Mouse (Mus musculus) CD4-positive naive resting alpha-beta T cell, adult 57 days (primary cell): ENCODE results near the gene Olfr317. TPM values are rescaled to one million over a fixed set of nuclear protein-coding genes. Genes with fewer than 3 reads are reported as not detected.

Experiments used
- total RNA-seq: library from RNA; stranded (reverse); gene quantifications from one replicate; pipeline ENCODE4 v1.2.4, GENCODE M21; 2023

Olfr317 gene
- total RNA-seq: not detected

GRCm38 (mm10) chr11:58738792-58739262, at the start of gene Olfr317:
Olfr317 (minus strand) TSS chr11:58739212.

GRCm38 (mm10) chr11:58782480-58783089, 43.6 kb upstream of the Olfr317 start, which contains the start of gene Olfr314:
Olfr314 (plus strand) TSS chr11:58782952.

GRCm38 (mm10) chr11:58772888-58773287, 33.9 kb upstream of the Olfr317 start, which contains the start of gene Olfr315:
Olfr315 (plus strand) TSS chr11:58773188.

GRCm38 (mm10) chr11:58752434-58752833, 13.4 kb upstream of the Olfr317 start, which contains the start of gene Olfr316:
Olfr316 (plus strand) TSS chr11:58752734.

GRCm38 (mm10) chr11:58723914-58724313, 15.1 kb downstream of the Olfr317 start, which contains the start of gene Olfr318:
Olfr318 (minus strand) TSS chr11:58724014.

GRCm38 (mm10) chr11:58698862-58699261, 40.1 kb downstream of the Olfr317 start, which contains the start of gene Olfr319:
Olfr319 (plus strand) TSS chr11:58699162.

Other genes with a start within 250 kb of the Olfr317 start
- not detected for gene Olfr332, start 246.7 kb downstream of the Olfr317 start, total RNA-seq
- not detected for gene Olfr331, start 236.6 kb downstream of the Olfr317 start, total RNA-seq
- not detected for gene Olfr330, start 204.4 kb downstream of the Olfr317 start, total RNA-seq
- gene Olfr329-ps, start 192.8 kb downstream of the Olfr317 start, total RNA-seq: not detected
- gene Olfr328, start 183.6 kb downstream of the Olfr317 start, total RNA-seq: 0.53 TPM
- gene Olfr224, start 168.7 kb downstream of the Olfr317 start, total RNA-seq: not detected
- not detected for gene Olfr325, start 161.5 kb downstream of the Olfr317 start, total RNA-seq
- gene Olfr324, start 144.1 kb downstream of the Olfr317 start, total RNA-seq: not detected
- not detected for gene 2210407C18Rik, start 123.1 kb downstream of the Olfr317 start, total RNA-seq
- not detected for gene Olfr323, start 108.7 kb downstream of the Olfr317 start, total RNA-seq
- not detected for gene Trim58, start 98.7 kb downstream of the Olfr317 start, total RNA-seq
- gene Olfr322, start 80.4 kb downstream of the Olfr317 start, total RNA-seq: not detected
- gene Olfr320, start 58.1 kb downstream of the Olfr317 start, total RNA-seq: not detected
- gene Olfr319, start 40.0 kb downstream of the Olfr317 start, total RNA-seq: not detected
- 0.47 TPM for gene Olfr318, start 15.2 kb downstream of the Olfr317 start, total RNA-seq
- gene Olfr316, start 13.5 kb upstream of the Olfr317 start, total RNA-seq: not detected
- not detected for gene Olfr315, start 34.0 kb upstream of the Olfr317 start, total RNA-seq
- gene Olfr314, start 43.7 kb upstream of the Olfr317 start, total RNA-seq: not detected
- gene Fam183b, start 62.7 kb upstream of the Olfr317 start, total RNA-seq: not detected
- not detected for gene Olfr313, start 75.8 kb upstream of the Olfr317 start, total RNA-seq
- gene Olfr312, start 90.0 kb upstream of the Olfr317 start, total RNA-seq: not detected
- gene Olfr311, start 100.0 kb upstream of the Olfr317 start, total RNA-seq: not detected
- gene Gm12258, start 107.9 kb upstream of the Olfr317 start, total RNA-seq: 9.9 TPM
- 15.7 TPM for gene 2810021J22Rik, start 128.0 kb upstream of the Olfr317 start, total RNA-seq
- 9.7 TPM for gene Zfp39, start 165.0 kb upstream of the Olfr317 start, total RNA-seq
- gene Btnl10, start 178.7 kb upstream of the Olfr317 start, total RNA-seq: not detected
- gene Rnf187, start 199.7 kb upstream of the Olfr317 start, total RNA-seq: 114 TPM
- gene Hist3h2ba, start 209.7 kb upstream of the Olfr317 start, total RNA-seq: 18.7 TPM
- gene Hist3h2a, start 215.5 kb upstream of the Olfr317 start, total RNA-seq: 45.9 TPM
- gene Trim17, start 215.5 kb upstream of the Olfr317 start, total RNA-seq: 0.33 TPM
- 68.5 TPM for gene Trim11, start 238.9 kb upstream of the Olfr317 start, total RNA-seq